Mouse (Mus musculus) C2C12 (cell line): Measurements from ENCODE around the gene Cep152. TPM values are rescaled to one million over a fixed set of nuclear protein-coding genes. Genes with fewer than 3 reads are reported as not detected.

Experiments
- H3K27me3 ChIP-seq: one replicate; pipeline ENCODE4 v1.6.1; 2011; ENCODE audit not compliant: control insufficient read depth, insufficient read depth, insufficient read length
- H3K36me3 ChIP-seq: one replicate; pipeline ENCODE4 v1.6.1; 2011; ENCODE audit not compliant: control insufficient read depth, insufficient read depth
- H3K4me3 ChIP-seq: one replicate; pipeline ENCODE4 v1.5.1; 2011; ENCODE audit warnings: mild to moderate bottlenecking, control low read depth; ENCODE audit not compliant: poor library complexity, insufficient read depth, severe bottlenecking
- H3K79me2 ChIP-seq: one replicate; pipeline ENCODE4 v1.6.1; 2011; ENCODE audit not compliant: control insufficient read depth, insufficient read depth
- H3K79me3 ChIP-seq: one replicate; pipeline ENCODE4 v1.6.1; 2011; ENCODE audit warnings: low read depth, control low read depth
- H3ac ChIP-seq: one replicate; pipeline ENCODE3; 2011; ENCODE audit warnings: low read depth; ENCODE audit not compliant: control insufficient read depth, insufficient read length
- CEBPB ChIP-seq: IDR thresholded peaks from one replicate; pipeline ENCODE4 v1.6.1; 2011; ENCODE audit warnings: low read depth, mild to moderate bottlenecking, control low read depth, moderate library complexity
- CTCF ChIP-seq: IDR thresholded peaks from one replicate; pipeline ENCODE4 v1.5.1; 2011; ENCODE audit not compliant: control insufficient read depth, insufficient read depth, insufficient read length
- FOSL1 ChIP-seq: IDR thresholded peaks from one replicate; pipeline ENCODE4 v1.8.0; 2011; ENCODE audit warnings: mild to moderate bottlenecking, low read length; ENCODE audit not compliant: poor library complexity, insufficient read depth, severe bottlenecking
- MAX ChIP-seq: IDR thresholded peaks from one replicate; pipeline ENCODE4 v1.6.1; 2011; ENCODE audit warnings: mild to moderate bottlenecking, control low read depth
- MYOD1 ChIP-seq: IDR thresholded peaks from one replicate; pipeline ENCODE4 v1.6.1; 2011; ENCODE audit warnings: low read depth; ENCODE audit not compliant: control insufficient read depth, insufficient read length
- MYOG ChIP-seq: IDR thresholded peaks from one replicate; pipeline ENCODE4 v1.6.1; 2011; ENCODE audit not compliant: control insufficient read depth, insufficient read length; ENCODE audit errors: extremely low read depth
- USF1 ChIP-seq: IDR thresholded peaks from one replicate; pipeline ENCODE4 v1.6.1; 2011; ENCODE audit warnings: low read depth, mild to moderate bottlenecking, control low read depth, moderate library complexity
- polyA plus RNA-seq: library from polyadenylated mRNA; unstranded; fragments of >200 nt; fragmentation: generic; extraction: Trizol; gene quantifications from one replicate; pipeline ENCODE4 v1.2.1, GENCODE M21; 2012; ENCODE audit warnings: missing spikeins

Cep152 gene
- polyA plus RNA-seq, 1 experiment = 1.8 TPM

DNA sequence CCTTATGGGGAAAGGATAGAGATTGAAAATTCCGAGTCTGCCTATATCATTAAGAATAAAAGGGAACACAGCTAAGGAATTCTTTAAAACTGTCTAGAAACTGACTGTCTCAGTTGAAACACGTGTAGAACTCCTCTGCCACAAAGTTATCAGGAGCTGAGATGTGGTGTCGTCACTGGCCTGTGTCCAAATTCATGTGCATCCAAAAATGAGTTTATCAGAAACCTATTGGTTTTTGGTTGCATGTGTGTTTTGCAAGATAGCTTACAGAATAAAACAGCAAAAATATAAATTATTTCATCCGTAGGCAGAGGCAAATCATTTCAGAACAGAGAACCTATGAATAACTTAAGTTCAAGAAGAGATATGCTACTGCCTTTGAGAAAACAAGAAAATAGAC lies 41.8 kb upstream of the Cep152 start:
- Histone ChIP-seq H3K27me3 (no peaks in the 10 kb centered on the region), H3ac (no peak overlapping the region), H3K79me3 (no peaks in the 10 kb centered on the region), H3K4me3 (no peak overlapping the region), H3K79me2 (no peaks in the 10 kb centered on the region), H3K36me3 (no peaks in the 10 kb centered on the region)
- TF ChIP-seq USF1 (no peak), MYOG (no peak), CEBPB (no peak), FOSL1 (no peak), MYOD1 (no peak), MAX (no peak), CTCF (no peak)

DNA sequence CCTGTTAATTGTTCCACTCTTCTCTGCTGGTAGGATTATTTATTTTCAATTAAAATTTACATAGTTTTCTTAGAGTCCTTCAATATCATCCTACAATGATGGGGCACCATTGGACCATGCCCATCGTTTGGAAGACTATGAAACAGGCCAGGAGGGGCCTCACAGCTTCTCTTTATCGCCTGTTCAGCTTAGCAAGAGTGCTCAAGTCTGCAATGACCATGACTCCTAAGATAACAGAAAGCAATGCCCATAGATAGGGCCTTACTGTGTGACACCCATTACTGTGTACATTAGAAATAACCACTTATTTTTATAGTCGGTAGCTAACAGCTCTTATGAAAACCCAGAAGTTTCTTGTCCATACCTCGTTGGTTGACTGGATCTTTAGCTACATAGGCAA lies 41.0 kb upstream of the Cep152 start:
- no peak for TF ChIP-seq CTCF
- no peak for TF ChIP-seq FOSL1
- TF ChIP-seq USF1 = no peak
- TF ChIP-seq MAX = no peak
- TF ChIP-seq MYOD1 = no peak
- no peak for TF ChIP-seq CEBPB
- no peak for TF ChIP-seq MYOG
- H3K79me3 ChIP-seq = no peaks in the 10 kb centered on the region
- H3K4me3 ChIP-seq = no peak overlapping the region
- H3K79me2 ChIP-seq = no peaks in the 10 kb centered on the region
- H3ac ChIP-seq = no peak overlapping the region
- no peaks in the 10 kb centered on the region for H3K36me3 ChIP-seq
- no peaks in the 10 kb centered on the region for H3K27me3 ChIP-seq

DNA sequence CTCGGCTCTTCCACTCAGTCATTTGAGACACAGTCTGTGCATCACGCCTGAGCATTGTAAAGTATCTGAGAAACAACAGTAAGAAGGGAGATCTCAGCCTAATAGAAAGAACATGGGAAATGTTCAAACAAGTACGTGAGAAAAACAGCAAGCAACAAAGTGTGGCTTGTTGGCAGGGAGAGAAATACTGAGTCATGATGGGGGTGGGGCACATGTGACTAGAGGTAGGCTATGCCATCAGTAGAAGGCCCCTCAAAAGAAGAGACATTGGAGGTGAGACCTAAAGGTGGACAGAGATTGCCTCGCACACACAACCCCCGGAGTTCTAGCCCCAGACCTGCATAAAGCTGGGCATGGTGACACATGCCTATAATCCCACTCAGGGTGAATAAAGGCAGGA lies 40.3 kb upstream of the Cep152 start:
- H3ac ChIP-seq = no peak overlapping the region
- no peaks in the 10 kb centered on the region for H3K79me2 ChIP-seq
- H3K4me3 ChIP-seq = no peak overlapping the region
- no peaks in the 10 kb centered on the region for H3K27me3 ChIP-seq
- no peaks in the 10 kb centered on the region for H3K36me3 ChIP-seq
- no peaks in the 10 kb centered on the region for H3K79me3 ChIP-seq
- TF ChIP-seq FOSL1 (no peak), CTCF (no peak), USF1 (peak; percentile 17)

DNA sequence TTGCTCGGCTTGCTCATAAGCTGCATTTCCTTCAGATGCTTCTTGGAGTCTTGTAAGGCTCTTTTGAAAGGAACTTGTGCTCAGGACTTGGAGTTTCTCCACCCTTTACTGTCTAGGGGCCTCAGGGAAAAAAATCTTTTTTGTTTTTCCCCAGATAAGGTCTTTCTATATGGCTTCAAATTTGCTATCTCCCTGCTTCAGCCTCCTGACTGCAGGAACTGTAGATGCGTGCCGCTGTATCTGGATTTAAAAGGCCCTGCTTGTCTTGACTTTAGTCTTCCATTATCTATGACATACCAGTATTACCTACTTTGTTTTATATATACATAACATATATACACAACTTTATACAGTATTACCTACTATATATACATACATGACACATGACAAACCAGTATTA lies 37.6 kb upstream of the Cep152 start:
- Histone ChIP-seq H3K36me3 (no peaks in the 10 kb centered on the region), H3K4me3 (no peak overlapping the region), H3K79me3 (no peaks in the 10 kb centered on the region), H3K27me3 (no peaks in the 10 kb centered on the region), H3K79me2 (no peaks in the 10 kb centered on the region), H3ac (no peak overlapping the region)
- TF ChIP-seq MYOD1 (no peak), CEBPB (no peak), MYOG (no peak), MAX (no peak), CTCF (no peak), USF1 (no peak), FOSL1 (no peak)

DNA sequence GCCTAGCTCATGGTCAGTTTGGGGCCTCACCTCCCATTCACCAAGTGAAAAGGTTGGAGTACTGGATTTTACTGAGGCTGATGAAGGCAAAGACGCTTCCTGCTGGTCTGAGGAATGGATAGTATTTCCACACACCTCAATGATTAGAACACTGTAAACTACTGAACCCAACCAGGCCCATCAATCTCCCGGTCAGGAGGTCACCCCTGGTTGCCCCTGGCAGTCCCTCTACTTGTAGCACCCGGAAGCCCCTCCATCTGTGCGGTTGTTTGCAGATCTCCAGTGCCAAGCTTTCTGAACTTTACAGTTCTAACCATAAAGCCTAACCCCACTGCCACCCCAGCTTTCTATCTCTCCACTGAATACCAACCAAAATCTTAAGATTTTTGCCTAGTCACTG lies 36.2 kb upstream of the Cep152 start:
- Histone ChIP-seq H3K79me2 (no peaks in the 10 kb centered on the region), H3K27me3 (no peaks in the 10 kb centered on the region), H3K36me3 (no peaks in the 10 kb centered on the region), H3K4me3 (no peak overlapping the region), H3K79me3 (no peaks in the 10 kb centered on the region), H3ac (no peak overlapping the region)
- TF ChIP-seq CEBPB = no peak

DNA sequence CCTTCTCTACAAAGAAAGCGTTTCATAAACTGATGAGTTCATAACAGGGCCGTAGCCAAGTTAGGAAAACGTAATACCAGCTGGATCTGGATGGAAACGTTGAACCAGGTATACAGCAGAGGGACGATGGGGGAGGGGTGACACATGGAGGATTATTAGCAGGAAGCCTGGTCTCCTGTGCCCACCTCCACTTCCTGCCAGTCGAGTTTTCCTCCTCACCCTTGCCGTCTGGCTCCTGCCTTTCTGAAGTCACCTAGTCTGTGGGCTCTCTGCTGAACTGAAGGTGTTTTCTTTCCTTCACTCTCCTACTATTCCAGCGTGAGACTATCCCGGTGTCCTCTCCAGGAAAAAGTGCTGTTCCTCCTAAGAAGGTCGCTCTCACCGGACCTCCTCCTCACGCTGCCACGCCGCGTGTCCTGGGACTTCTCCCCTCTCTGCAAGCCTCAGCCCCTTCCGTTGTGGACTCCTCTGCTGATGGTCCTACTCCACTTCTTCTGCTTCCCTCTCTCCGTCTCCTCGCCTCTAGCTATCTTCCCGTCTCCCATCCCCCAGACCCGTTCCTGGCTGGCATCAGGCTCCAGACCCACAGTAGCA lies 35.7 kb upstream of the Cep152 start:
- Histone ChIP-seq H3K79me2 (no peaks in the 10 kb centered on the region), H3K36me3 (no peaks in the 10 kb centered on the region), H3ac (no peak overlapping the region), H3K27me3 (no peaks in the 10 kb centered on the region), H3K79me3 (no peaks in the 10 kb centered on the region), H3K4me3 (no peak overlapping the region)
- TF ChIP-seq CTCF (no peak), MAX (no peak), MYOG (no peak), FOSL1 (no peak), CEBPB (no peak), USF1 (no peak), MYOD1 (no peak)
